Mouse (Mus musculus) heart, adult 10 weeks (tissue): ENCODE measurements around the gene 4933421I07Rik. TPM values are rescaled to one million over a fixed set of nuclear protein-coding genes. Genes with fewer than 3 reads are reported as not detected.

Experiments
- polyA plus RNA-seq: library from polyadenylated mRNA; stranded (reverse); fragments of 350-450 nt; fragmentation: Illumina TruSeq; extraction: RNeasy Lipid Tissue Mini Kit (QIAGEN cat#74804); gene quantifications from one replicate; pipeline ENCODE4 v1.2.3, GENCODE M21; 2014; ENCODE audit warnings: low read depth, low replicate concordance

Gene 4933421I07Rik
- polyA plus RNA-seq: not detected

GRCm38 (mm10) chr7:42447850-42448249 lies at the start of gene 4933421I07Rik:
4933421I07Rik (minus strand) TSS chr7:42448120.

Other genes starting within 250 kb of the 4933421I07Rik start
- gene Vmn2r61, start 188.1 kb downstream of the 4933421I07Rik start, polyA plus RNA-seq: not detected
- 3.1 TPM for gene Zfp141, start 57.6 kb upstream of the 4933421I07Rik start, polyA plus RNA-seq
- gene Gm21028, start 130.5 kb upstream of the 4933421I07Rik start, polyA plus RNA-seq: not detected
- gene Zfp977, start 144.4 kb upstream of the 4933421I07Rik start, polyA plus RNA-seq: 1.4 TPM
- 1.8 TPM for gene Zfp976, start 194.5 kb upstream of the 4933421I07Rik start, polyA plus RNA-seq
- gene Zfp975, start 244.6 kb upstream of the 4933421I07Rik start, polyA plus RNA-seq: 3.8 TPM